Mouse (Mus musculus) lung, embryonic 15.5 days (tissue): ENCODE data around the gene Cpeb3. TPM values are rescaled to one million over a fixed set of nuclear protein-coding genes. Genes with fewer than 3 reads are reported as not detected.

Source experiments
- ATAC-seq: fragments of 200-750 bp; cut with Nextera tagmentation; 2 replicates; pipeline ENCODE4 v1.8.0; 2017; ENCODE audit warnings: moderate number of reproducible peaks, borderline replicate concordance; ENCODE audit not compliant: low FRiP score, low TSS enrichment; ENCODE audit errors: extremely low read depth
- H3K27ac ChIP-seq: fragments of 300-500 bp; sonication (generic); 2 replicates; pipeline ENCODE4 v1.5.1; 2015; ENCODE audit warnings: moderate library complexity, mild to moderate bottlenecking, inconsistent platforms
- H3K27me3 ChIP-seq: fragments of 300-500 bp; sonication (generic); 2 replicates; pipeline ENCODE4 v1.6.1; 2015; ENCODE audit warnings: inconsistent platforms
- H3K36me3 ChIP-seq: fragments of 300-500 bp; sonication (generic); 2 replicates; pipeline ENCODE4 v1.6.1; 2015; ENCODE audit warnings: inconsistent platforms
- H3K4me1 ChIP-seq: fragments of 300-500 bp; sonication (generic); 2 replicates; pipeline ENCODE4 v1.6.1; 2015; ENCODE audit warnings: inconsistent platforms
- H3K4me2 ChIP-seq: fragments of 300-500 bp; sonication (generic); 2 replicates; pipeline ENCODE4 v1.6.1; 2015; ENCODE audit warnings: inconsistent platforms, mild to moderate bottlenecking, moderate library complexity
- H3K4me3 ChIP-seq: fragments of 300-500 bp; sonication (generic); 2 replicates; pipeline ENCODE4 v1.5.1; 2015; ENCODE audit warnings: mild to moderate bottlenecking, inconsistent platforms
- H3K9ac ChIP-seq: fragments of 300-500 bp; sonication (generic); 2 replicates; pipeline ENCODE4 v1.6.1; 2015; ENCODE audit warnings: inconsistent platforms
- H3K9me3 ChIP-seq: fragments of 300-500 bp; sonication (generic); 2 replicates; pipeline ENCODE4 v1.6.1; 2016; ENCODE audit warnings: inconsistent platforms
- WGBS: fragments of 180-500 bp; shearing (Covaris S2); methylation state at CpG from one replicate; pipeline ENCODE4 v1.1.7; 2015; 5-methylcytosine and 5-hydroxymethylcytosine counted together
- polyA plus RNA-seq: library from polyadenylated mRNA; unstranded; fragments of >200 nt; fragmentation: Nextera tagmentation; extraction: Ambion mirVana; gene quantifications from 2 replicates; pipeline ENCODE4 v1.2.1, GENCODE M21; 2015

Cpeb3 gene
- polyA plus RNA-seq, 1 experiment from 2014 or later: 1.0 TPM

- Histone ChIP-seq H3K9me3 (no peaks in the 10 kb centered on the region), H3K27me3 (no peaks in the 10 kb centered on the region), H3K4me2 (no peak overlapping the region), H3K36me3 (peaks cover 45% of the 10 kb centered on the region), H3K27ac (no peak overlapping the region), H3K4me1 (peaks cover 9% of the 10 kb centered on the region), H3K4me3 (no peak overlapping the region), H3K9ac (no peak overlapping the region)
- 82% methylated on average over 8 of the region's 8 CpGs for WGBS
- no peak for ATAC-seq
Observed at GRCm38 (mm10) chr19:37014173-37014939, 194.0 kb downstream of the Cpeb3 start.

- Histone ChIP-seq H3K36me3 (peaks cover 49% of the 10 kb centered on the region), H3K9ac (no peak overlapping the region), H3K4me2 (no peak overlapping the region), H3K4me3 (no peak overlapping the region), H3K4me1 (peaks cover 3% of the 10 kb centered on the region), H3K9me3 (no peaks in the 10 kb centered on the region), H3K27me3 (no peaks in the 10 kb centered on the region), H3K27ac (no peak overlapping the region)
- no peak for ATAC-seq
- WGBS: 91% methylated on average over 6 of the region's 6 CpGs
Observed at GRCm38 (mm10) chr19:37013461-37013860, 194.9 kb downstream of the Cpeb3 start.

- Histone ChIP-seq H3K4me1 (no peaks in the 10 kb centered on the region), H3K36me3 (peaks cover 73% of the 10 kb centered on the region), H3K9me3 (no peaks in the 10 kb centered on the region), H3K4me3 (no peak overlapping the region), H3K27ac (no peak overlapping the region), H3K9ac (no peak overlapping the region), H3K27me3 (no peaks in the 10 kb centered on the region), H3K4me2 (no peak overlapping the region)
- 88% methylated on average over 3 of the region's 3 CpGs for WGBS
- no peak for ATAC-seq
Observed at GRCm38 (mm10) chr19:37009878-37010281, 198.5 kb downstream of the Cpeb3 start.

- H3K36me3 ChIP-seq: peaks cover 70% of the 10 kb centered on the region
- no peak overlapping the region for H3K4me2 ChIP-seq
- H3K4me3 ChIP-seq: no peak overlapping the region
- no peak overlapping the region for H3K9ac ChIP-seq
- no peak overlapping the region for H3K27ac ChIP-seq
- 78% methylated on average over 5 of the region's 5 CpGs for WGBS
- no peak for ATAC-seq
- no peaks in the 10 kb centered on the region for H3K9me3 ChIP-seq
- H3K27me3 ChIP-seq: no peaks in the 10 kb centered on the region
- no peaks in the 10 kb centered on the region for H3K4me1 ChIP-seq
Observed at GRCm38 (mm10) chr19:37004557-37004956, 203.8 kb downstream of the Cpeb3 start.

Other genes with a start within 250 kb of the Cpeb3 start
- gene March5, start 1.1 kb downstream of the Cpeb3 start, polyA plus RNA-seq: 91.9 and 99.1 TPM in 2 replicates
- gene Ide, start 129.3 kb upstream of the Cpeb3 start, polyA plus RNA-seq: 43.6 and 47.4 TPM in 2 replicates
- 69.0 and 73.4 TPM in 2 replicates for gene Kif11, start 167.8 kb upstream of the Cpeb3 start, polyA plus RNA-seq
- 32.8 and 38.0 TPM in 2 replicates for gene Hhex, start 226.2 kb upstream of the Cpeb3 start, polyA plus RNA-seq